Mouse (Mus musculus) thymus, postnatal 25 days (tissue): ENCODE measurements around the gene Phf2.
"Not testable (repeated sequence)": the region's sequence is repeated elsewhere in the genome, so short reads cannot be mapped to it uniquely, and the experiment has no call there.

Source experiments
- DNase-seq: peaks from one replicate; pipeline ENCODE4 v3.0.0; 2022

The Phf2 gene

DNA sequence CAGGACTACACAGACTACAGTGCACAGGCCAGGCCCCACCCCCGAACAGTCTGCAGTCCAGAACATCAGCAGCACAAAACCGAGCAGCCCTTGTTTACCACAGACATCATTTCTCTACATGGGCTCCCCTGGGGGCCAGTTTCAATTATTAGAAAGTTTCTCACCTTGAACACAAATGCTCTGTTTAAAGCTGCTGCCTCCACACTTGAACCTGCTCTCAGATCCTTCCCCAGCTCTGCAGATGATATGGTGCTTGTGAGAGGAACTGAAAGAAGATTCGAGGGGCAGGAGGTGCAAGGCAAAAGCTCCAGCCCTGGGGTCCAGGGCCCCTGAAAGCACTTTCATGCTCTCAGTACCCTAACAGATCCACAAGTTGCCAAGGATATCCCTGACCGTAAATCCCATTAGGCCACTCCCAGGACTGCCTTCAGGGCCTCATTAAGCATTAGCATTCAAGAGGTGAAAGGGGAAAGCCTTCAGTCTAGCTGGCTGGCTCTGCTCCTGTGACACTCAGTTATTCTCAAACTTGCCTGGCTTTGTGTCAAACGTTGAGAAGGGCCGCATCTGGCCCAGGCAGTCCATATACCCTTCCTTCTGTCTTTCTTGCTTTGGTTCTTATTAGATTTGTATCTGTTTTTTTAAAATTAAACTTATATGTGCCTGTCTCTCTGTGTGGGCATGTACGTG is 13.5 kb downstream of the Phf2 start:
- DNase-seq: no peak

DNA sequence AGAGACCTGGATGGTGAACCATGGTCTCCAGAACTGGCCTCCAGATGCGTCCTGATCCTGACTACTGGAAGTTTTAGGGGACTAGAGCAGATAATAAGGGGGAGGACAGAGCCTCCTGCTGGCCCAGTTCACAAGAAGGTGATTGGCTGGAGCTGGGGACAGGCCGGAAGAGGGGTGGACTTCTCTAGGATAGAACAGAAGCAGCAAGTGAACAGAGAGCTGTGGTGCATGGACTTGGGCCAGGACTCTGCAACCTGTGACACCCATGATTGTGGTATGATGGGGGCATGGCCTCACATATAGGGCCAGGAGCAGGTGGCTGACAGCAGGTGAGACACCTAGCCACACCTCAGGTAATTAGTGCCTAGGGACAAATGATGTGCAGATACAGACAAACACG is 17.0 kb downstream of the Phf2 start:
- DNase-seq: no peak

DNA sequence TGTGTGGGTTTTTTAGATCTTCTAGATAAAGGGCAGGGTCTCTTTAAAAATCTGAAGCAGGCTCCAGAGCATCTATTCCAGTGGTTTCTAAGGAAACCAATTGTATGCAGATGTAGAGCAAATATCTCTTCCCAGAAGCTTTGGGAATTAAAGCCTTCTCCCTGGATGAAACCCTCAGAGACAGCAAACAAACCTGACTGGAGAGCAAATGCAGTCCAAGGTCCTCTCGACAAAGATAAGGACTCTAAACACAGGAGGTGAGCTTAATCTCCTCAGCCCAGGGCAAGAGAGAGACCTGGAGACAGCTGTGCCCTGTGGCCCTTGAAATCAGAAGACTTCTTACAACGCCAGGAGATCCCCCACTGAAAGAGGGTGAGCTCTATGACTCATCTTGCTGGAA is 17.4 kb downstream of the Phf2 start:
- no peak for DNase-seq

DNA sequence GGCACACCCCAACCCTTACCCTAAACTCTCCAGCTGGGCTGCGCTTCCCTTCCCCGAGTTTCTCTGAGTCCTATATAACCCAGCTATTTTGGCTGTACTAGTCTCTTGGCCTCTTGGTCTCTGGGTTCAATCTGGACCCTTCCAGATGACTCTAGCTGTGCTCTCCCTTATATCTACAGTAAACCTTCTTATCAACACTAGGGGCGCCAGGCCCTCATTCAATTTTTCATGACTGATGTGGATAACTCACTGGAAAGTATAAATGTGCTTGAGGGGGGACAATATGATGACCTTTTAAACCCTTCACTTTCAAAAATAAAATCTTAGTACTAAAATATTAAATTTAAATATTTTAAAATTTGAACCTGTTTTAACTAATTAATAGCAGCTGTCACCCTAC is 18.1 kb downstream of the Phf2 start:
- DNase-seq: peak; percentile 30

DNA sequence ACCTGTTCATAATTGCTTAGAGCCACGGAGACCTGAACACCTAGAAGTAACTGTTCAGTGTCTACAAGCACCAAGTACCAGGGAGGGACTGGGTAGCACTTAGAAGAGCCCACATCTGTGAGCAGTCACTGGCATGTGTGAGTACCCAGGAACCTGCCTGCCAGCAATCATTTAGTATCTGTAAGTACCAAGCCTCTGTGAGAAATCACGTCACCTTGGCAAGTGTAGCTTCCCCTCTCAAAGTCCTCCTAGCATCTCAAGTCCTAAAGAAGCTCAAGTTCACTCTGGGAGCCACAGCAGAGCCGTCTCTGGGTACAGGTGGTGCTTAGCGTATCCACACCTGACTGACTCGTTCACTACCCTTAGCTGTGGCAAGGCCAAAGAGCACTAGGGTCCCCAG is 19.2 kb downstream of the Phf2 start:
- DNase-seq: peak; percentile 16

DNA sequence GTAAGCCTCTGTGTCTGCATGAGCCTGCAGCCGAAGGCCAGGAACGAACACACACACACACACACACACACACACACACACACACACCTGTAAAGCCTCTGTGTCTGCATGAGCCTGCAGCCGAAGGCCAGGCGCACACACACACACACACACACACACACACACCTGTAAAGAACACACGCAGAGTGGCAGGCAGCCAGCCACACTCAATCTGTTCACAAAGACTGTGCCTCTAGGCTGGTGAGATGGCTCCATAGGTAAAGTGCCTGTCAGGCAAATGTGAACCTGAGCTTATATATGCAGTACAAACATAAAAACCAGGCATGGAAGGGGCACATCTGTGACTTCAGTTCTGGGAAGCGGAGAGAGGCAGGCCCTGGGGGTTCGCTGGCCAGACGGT is 20.1 kb downstream of the Phf2 start:
- peak; percentile 21 for DNase-seq

DNA sequence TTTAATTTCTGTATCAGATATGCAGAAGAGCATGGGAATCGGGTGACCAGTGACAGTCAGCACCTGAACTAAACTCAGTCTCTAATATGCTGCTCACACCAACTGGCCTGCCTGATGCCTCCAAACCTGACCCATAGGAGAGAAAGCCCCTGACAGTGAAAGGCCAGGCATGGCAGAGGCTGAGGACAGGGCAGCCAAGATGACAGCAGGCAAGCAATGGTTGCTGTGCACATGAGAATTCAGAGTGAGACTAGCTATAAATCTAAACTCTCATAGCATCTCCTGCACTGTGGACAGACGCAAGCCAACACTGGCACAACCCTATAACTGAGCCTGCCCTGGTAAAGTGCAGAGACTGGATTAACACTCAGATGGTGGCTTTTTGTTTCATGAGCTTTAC is 20.6 kb downstream of the Phf2 start:
- DNase-seq: peak; percentile 7

DNA sequence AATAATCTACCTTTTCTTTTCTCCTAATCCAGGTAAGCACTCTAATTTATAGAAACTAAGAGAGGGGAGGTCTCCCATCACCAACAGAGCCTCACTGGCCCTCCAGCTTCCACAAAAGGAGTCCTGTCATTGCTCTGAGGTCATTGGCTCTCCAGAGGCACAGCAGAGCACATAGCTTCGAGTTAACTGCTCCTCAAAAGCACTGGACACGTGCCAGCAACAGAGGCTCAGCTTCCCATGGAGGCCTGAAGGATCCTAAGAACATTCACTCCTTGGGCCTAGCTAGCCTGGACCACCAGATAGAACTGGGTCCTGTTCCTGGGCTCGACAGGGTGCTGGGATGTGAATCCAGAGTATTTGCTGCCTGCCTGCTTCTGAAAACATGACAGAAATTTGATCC is 21.8 kb downstream of the Phf2 start:
- DNase-seq: peak; percentile 16

DNA sequence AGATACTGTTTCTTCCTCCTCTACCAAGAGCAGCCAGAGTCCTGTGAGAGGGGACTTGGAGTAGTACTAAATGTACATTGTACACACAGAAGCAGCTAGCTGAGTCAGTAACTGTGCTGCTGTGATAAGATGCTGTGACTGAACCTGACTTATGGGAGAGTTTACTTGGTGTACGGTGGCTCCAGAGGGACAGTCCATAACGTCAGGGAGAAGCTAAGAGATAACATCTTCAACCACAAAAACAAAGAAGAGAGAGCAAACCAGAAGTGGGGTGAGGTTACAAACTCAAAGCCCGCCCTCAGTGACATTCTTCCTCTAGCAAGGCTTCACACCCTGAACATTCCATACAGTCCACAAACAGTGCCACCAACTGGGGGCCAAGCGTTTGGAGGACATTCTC is 25.6 kb downstream of the Phf2 start:
- peak; percentile 55 for DNase-seq

DNA sequence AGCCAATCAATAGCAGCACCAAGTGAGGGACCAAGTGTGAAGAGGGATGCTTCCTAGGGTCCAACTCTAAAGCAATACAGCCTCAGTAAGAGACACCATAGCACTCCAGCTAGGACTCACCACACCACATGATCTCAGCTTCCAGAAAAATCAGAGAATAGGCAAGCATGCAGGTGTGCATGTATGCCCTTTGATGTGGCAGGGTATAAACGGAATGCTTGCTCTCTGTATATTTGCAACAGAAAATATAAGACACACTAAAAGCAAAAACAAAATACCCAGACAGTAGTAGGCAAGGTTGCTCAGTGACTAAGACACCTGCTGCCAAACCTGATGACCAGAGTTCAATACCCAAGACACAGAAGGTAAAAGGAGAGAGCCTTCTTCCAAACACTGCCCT is 27.4 kb downstream of the Phf2 start:
- peak; percentile 64 for DNase-seq

DNA sequence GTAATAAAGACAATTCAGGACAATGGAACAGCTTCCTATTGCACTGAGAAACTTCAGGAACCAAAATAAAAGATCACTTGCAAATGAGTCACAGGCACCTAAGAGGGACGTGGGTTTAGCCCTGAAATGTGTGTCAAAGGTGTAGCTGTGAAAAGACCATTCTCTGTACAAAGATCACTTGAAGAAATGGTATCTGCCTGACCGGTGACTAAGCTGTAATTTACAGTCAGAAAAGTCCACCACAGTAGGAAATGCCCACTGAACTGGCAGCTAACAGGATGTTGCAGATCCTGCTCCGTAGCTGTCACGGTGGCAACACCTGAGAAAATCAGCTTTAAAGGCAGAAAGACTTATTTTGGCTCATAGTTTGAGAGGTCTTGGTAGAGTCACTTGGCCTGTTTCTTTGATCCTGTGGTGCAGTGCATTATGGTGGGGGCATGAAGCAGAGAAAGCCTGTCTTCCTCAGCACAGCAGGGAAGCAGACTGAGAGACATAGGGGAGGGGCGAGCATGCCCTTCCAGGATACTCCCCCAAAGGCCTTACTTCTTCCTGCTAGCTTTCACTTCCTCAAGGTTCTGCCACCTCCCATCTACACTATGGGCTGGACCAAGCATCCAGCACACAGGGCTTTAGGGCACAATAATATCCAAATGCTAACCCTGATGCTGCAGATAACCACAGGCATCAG is 28.9 kb downstream of the Phf2 start:
- peak; percentile 44 for DNase-seq

DNA sequence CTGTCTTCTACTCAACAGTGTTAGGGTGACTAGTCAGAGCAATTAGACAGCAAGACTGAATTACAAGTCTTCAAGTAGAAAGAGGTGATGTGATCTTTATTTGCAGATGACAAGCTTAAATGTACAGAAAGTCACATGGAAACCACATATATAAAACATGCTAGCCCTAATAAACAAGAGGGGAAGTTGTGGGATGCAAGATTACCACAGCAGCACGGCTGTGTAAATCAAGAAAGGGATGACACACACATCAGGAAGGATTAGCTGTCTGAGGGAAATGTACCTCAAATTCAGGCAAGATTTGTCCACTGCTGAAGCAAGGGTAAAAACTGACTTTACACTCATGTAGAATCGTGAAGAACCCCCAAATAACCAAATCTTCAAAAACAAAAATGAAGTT is 32.6 kb downstream of the Phf2 start:
- no peak for DNase-seq

DNA sequence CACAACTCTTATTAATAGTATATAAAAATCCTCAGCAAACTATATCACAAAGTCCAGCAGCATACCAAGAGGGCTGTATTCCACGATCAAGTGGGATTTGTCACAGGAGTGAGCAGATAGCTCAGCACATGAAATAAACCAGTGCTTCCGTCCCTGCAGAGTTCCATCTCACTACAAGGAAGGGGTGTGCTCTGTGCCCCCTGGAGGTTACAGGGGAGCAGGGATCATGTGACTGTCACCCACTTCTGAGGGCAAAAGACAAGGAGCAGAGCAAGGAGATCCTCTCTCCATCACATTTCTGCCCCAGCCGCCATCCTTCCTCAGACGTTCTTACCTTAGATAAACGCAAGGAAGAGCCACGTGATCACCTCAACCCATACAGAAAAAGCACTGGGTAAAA is 33.4 kb downstream of the Phf2 start:
- DNase-seq: peak; percentile 56

DNA sequence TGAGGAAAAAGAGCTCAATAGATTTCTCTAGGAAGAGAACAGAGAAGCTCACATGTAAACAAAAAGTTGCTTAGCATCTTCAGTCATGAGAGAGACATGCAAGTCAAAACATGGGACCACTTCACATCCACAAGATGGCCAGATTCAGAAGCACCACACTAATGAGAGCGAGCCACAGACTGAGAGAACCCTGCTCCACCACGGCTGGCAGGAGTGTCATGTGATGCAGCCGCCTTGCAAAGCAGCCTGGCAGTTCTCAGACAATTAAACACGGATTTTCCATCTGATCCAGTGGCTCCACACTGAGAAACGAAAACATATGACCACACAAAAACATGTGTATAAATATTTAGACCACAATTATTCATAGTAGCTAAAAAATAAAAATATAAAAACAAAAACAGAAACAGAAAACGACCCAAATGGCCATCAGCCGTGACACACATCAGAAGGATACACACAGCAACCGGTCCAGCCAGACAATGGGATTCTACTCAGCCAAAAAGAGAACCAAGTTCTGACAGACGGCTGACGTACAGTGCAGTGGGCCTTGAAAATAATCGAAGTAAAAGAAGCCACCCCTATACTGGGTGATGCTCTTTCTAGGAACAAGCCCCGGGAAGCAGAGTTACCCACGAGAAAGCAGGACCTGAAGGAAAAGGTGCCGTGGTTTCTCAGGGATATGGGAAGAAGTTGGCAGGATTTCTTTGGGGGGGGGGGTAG is 40.2 kb downstream of the Phf2 start:
- no peak for DNase-seq

DNA sequence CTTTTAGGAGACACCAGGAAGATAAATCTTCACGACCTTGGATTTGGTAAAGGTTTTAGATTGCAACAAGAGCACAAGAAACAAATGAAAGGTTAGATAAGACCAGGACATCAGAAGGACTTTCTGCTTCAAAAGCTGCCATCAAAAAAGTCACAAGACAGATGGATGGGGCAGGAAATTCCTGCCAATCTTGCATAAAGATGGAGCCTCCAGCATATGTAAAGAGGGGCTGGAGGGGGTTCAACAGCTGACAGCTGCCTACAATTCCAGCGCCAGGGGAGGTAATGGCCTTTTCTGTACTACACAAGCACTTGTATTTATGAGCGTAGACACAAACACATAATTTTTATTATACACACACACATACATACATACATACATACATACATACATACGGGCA is 41.1 kb downstream of the Phf2 start:
- no peak for DNase-seq

DNA sequence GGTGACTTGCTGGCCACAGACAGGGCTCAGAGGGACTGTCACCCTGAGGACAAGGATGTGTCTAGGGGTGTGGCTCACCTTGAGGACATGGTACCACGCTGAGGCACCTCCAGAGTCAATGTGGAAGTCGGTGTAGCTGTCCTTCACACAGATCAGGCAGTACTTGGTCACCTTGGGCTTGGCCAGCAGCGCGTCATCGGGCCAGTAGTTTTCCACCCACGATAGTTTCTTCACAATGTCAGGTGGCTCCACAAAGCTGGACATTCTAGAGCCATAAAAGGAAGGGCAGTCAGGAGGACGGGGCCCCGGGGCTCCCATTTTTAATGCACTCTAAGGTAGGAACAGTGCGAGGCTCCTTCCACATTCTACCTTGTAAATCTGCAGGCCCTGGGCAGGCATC is 48.0 kb downstream of the Phf2 start:
- no peak for DNase-seq

DNA sequence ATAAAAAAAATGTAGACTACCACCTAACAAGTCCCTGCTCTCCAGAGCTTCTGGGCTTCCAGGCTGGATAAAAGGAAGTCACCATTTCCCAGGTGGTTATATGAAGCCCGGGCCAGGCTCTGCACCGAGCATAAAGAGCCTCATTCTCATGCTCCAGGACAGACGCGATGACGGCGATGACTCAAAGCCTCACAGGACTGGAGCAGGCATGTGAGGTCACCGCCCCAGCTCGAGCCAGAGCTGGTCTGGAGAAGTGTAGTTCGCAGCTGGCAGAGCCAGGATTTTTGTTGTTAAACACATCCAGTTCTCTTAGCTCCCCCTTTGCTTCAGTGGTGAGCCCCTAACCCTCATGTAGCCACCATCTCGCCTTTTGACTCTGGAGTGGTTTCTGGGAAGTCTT is 48.6 kb downstream of the Phf2 start:
- DNase-seq: no peak

DNA sequence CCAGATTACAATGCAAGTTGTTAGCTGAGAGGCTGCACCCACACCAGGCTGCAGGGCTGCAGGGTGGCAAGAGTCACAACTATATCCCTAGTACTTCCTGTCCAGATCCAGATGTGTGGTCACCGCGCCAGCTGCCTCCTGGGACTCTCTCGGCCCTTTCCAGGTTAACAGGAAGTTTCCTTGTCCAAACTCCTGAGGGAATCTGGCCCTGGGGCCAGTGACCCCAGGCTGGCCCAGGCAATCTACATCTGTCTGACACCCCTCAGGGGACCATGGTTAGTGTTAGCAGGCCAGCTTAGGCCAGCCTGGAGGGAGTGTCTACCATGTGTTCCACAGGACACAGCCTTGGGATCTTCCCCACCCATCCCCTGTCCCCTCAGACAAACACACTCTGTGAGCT is 51.8 kb downstream of the Phf2 start:
- DNase-seq: no peak

DNA sequence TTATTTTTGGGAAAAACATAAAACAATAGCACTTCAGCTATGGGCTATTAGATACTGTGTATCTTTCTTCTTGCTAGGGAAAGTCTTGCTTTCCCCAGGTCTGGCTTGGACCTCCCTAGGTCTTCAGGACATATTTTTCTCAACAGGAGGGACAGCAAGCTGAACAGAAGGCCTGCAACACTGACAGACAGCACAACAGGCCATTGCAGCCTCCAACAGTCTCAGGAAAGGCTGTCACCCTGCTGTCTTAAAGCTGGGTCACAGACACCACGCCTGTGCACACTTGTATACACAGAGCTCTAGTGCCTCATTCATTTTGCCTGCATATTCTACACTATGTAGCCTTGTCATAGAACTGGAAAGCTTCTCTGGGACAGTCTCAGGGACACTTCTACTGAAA is 56.5 kb downstream of the Phf2 start:
- no peak for DNase-seq

DNA sequence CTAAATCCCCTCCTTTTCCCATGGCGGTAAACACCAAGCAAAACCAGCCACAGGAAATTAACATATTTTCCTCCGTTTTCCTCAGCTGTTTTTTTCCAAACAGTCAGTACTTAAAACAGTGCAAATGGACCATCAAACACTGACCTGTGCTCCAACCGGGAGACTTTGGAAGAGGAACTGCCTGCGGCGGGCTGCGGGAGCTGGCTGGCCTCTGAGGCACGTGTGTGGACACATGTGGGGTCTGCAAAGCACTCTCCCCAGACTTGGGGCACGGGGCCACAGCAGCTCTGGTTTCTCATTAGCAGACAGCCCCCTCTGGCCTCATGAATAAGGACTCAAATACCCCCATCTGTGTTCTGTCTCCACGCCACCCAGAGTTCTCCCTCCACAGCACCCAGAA is 59.9 kb downstream of the Phf2 start:
- DNase-seq: no peak

DNA sequence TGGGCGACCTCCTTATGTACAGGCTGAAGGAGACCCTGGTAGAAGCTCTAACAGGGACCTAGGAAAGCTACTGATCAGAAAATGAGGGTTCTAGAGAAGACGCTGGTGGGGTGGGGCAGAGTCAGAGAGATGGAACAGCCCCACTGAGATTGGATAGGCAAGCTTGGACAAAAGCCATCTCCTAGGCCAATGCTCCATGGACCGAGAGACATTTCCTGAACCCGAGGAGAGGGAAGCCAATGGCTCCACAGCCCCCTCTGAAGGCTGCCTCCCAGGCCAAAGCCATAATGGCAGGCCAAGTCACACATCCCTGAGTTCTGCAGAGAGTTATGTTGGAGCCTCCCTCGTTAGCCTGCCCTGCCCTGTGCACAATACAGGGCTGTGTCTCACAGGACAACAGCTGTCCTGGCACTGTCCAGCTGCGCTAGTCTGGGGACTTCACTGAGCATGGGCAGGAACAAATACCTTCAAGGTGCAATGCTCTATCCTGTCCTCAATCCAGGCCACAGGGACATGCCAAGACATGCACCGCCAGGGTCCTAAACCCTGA is 60.6 kb downstream of the Phf2 start:
- no peak for DNase-seq

DNA sequence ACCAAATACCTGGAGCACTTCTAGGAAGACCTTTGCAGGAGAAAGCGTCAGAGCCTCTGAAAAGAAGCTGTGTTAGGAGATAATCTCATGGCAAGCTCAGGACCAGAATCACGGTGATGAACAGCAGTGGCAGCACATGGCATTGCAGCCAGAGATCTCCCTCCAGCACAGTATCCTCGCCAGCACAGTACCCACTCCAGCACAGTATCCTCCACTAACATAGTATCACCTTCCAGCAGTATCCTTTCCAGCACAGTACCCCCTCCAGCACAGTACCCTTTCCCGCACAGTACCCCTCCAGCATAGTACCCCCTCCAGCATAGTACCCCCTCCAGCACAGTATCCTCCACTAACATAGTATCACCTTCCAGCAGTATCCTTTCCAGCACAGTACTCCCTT is 61.3 kb downstream of the Phf2 start:
- not testable (repeated sequence) for DNase-seq

DNA sequence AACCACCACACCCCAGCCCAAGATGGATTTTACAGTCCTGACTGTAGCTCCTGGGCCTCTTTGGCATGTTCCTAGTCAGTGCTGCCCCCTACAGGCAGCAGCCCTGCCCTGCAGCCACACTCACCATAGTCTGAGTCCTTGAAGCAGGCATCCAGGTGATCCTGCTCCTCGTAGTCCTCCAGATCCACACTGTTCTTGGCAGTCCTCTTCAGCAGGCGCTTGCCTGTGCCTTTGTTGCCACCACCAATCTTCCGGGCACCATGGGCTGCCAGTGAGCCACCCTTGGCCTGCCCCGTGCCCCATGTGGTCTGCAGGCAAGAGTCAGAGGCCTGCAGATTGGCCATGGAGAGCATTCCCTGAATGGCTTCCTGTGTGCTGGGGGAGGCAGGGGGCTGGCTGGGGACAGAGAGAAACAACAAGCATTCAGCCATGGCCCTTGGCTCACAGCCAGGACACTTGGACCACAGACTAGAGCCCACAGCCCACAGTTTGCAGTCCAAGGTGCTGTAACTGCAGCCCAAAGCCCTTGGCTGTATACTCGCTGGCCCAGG is 63.4 kb downstream of the Phf2 start:
- peak; percentile 62 for DNase-seq

DNA sequence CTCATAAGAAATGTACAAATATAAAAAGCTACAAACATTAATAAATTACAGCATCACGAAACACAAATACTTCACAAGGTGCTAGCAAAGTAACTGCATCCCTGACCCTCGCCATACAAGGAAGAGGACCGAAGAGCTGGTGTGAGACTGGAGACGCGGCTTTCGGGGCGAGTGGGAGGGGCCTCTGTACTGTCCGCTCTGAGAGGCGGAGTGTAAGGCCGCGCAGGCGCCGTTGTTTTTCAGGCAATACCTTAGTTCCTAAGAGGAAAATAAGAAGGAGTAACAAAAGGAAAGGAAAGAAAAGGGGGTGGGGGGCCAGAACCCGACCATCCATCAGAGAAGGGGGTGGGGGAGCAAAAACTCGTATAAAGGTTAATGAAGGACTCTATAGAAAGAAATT is 68.7 kb downstream of the Phf2 start:
- no peak for DNase-seq
